Mouse (Mus musculus): ENCODE measurements at regions not wholly inside any gene's neighbourhood (a gene's known extent, or its start where the extent isn't known, plus 50 kb on each side); places are given as distances from the start of the nearest gene placed in this dataset.
"Not testable (repeated sequence)": the region's sequence is repeated elsewhere in the genome, so short reads cannot be mapped to it uniquely, and the experiment has no call there.

GRCm38 (mm10) chr10:85311781-85312180 lies 74.8 kb upstream of the Btbd11 start:
- ChIA-PET CTCF (interaction anchor here (1.0 to 1.9 kb wide), 2 partner anchors 17 to 90 kb away, joined by 3 to 5 read pairs; no protein-coding TSS in a partner anchor), POLR2A (no interaction called here)
- DNase-seq (ENCODE audit: low read depth, low spot score) (no peak), ATAC-seq (no peak)
- H3K27me3 ChIP-seq: peaks cover 24% of the 10 kb centered on the region
- in situ Hi-C loops (cut with MboI; ENCODE audit: low pct_unique_long_range_greater_than_20kb): no loop called here
- TF ChIP-seq CTCF (IDR thresholded peaks at IDR 0.05): no peak

GRCm38 (mm10) chr10:85313331-85313730 lies 73.3 kb upstream of the Btbd11 start:
- in situ Hi-C loops (cut with MboI; ENCODE audit: low pct_unique_long_range_greater_than_20kb); DNase-seq (ENCODE audit: low read depth, low spot score); POLR2A ChIA-PET; ATAC-seq: not testable (repeated sequence)
- CTCF ChIA-PET: interaction anchor here (1.9 kb wide), 1 partner anchor 18 kb away, joined by 5 read pairs; no protein-coding TSS in a partner anchor
- H3K27me3 ChIP-seq: peaks cover 12% of the 10 kb centered on the region

- DNase-seq (ENCODE audit: low read depth, low spot score): no peak
- POLR2A ChIA-PET: no interaction called here
- in situ Hi-C loops (cut with MboI; ENCODE audit: low pct_unique_long_range_greater_than_20kb): no loop called here
- CTCF ChIA-PET: no interaction called here
- no peaks in the 10 kb centered on the region for H3K27me3 ChIP-seq
- TF ChIP-seq CTCF (IDR thresholded peaks at IDR 0.05): no peak
- no peak for ATAC-seq
Measured at GRCm38 (mm10) chr10:85320971-85321370, 65.6 kb upstream of the Btbd11 start.

- ChIA-PET CTCF (no interaction called here), POLR2A (no interaction called here)
- ATAC-seq: no peak
- H3K27me3 ChIP-seq: peaks cover 5% of the 10 kb centered on the region
- no peak for TF ChIP-seq CTCF (IDR thresholded peaks at IDR 0.05)
- no peak for DNase-seq (ENCODE audit: low read depth, low spot score)
- in situ Hi-C loops (cut with MboI; ENCODE audit: low pct_unique_long_range_greater_than_20kb): no loop called here
Measured at GRCm38 (mm10) chr10:85322280-85322679, 64.3 kb upstream of the Btbd11 start.

- in situ Hi-C loops (cut with MboI; ENCODE audit: low pct_unique_long_range_greater_than_20kb): no loop called here
- H3K27me3 ChIP-seq: peaks cover 12% of the 10 kb centered on the region
- no peak for TF ChIP-seq CTCF (IDR thresholded peaks at IDR 0.05)
- ChIA-PET CTCF (interaction anchor here (1.3 kb wide), 1 partner anchor 14 kb away, joined by 3 read pairs; no protein-coding TSS in a partner anchor), POLR2A (no interaction called here)
- DNase-seq (ENCODE audit: low read depth, low spot score): no peak
- no peak for ATAC-seq
Measured at GRCm38 (mm10) chr10:85329382-85329781, 57.2 kb upstream of the Btbd11 start.

- ATAC-seq (no peak), DNase-seq (ENCODE audit: low read depth, low spot score) (no peak)
- TF ChIP-seq CTCF (IDR thresholded peaks at IDR 0.05): no peak
- peaks cover 16% of the 10 kb centered on the region for H3K27me3 ChIP-seq
- ChIA-PET POLR2A (interaction anchor here (0.6 kb wide), 1 partner anchor 307 kb away, joined by 3 read pairs; no protein-coding TSS in a partner anchor), CTCF (interaction anchor here (1.3 kb wide), 1 partner anchor 12 kb away, joined by 3 read pairs; no protein-coding TSS in a partner anchor)
- in situ Hi-C loops (cut with MboI; ENCODE audit: low pct_unique_long_range_greater_than_20kb): no loop called here
Measured at GRCm38 (mm10) chr10:85330938-85331691, 55.5 kb upstream of the Btbd11 start.
